Mouse (Mus musculus): ENCODE data around the gene Cblb. TPM values are rescaled to one million over a fixed set of nuclear protein-coding genes. Genes with fewer than 3 reads are reported as not detected.

The Cblb gene
- polyA plus RNA-seq, 1 experiment from 2014 or later: 19.3 TPM

GRCm38 (mm10) chr16:52078758-52079474 is 47.9 kb downstream of the Cblb start:
- WGBS: 65% methylated on average over 9 of the region's 9 CpGs
- Histone ChIP-seq H3K4me3 (replicated peaks) (no peak overlapping the region), H3K4me2 (no peak overlapping the region), H3K9ac (no peak overlapping the region), H3K4me1 (peaks cover 21% of the 10 kb centered on the region), H3K27ac (no peak overlapping the region), H3K9me3 (replicated peaks) (no peaks in the 10 kb centered on the region), H3K36me3 (no peaks in the 10 kb centered on the region), H3K27me3 (no peaks in the 10 kb centered on the region)
- 0 out of 2 replicates have a peak, but pooled peaks have one; percentile 12 for ATAC-seq (replicated peaks; ENCODE audit: low FRiP score)

DNA sequence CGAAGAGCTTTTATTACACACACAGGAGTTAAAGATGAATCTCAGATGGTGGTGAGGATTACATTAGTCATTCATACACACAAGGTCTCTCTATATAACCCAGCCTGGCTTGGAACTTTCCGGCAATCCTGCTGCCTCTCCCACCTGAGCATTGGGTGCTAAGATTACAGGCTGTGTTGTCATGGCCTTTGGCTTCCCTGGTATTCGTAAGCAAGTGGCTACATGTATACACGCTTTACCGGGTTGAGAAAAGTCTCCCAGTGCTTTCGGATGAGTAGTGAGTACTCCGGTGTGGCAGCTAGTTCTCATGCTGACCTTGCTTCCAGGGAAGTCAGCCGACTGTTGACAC is 48.4 kb downstream of the Cblb start:
- no peaks in the 10 kb centered on the region for H3K27me3 ChIP-seq
- no peak; the same call in 1 of the 2 replicates for ATAC-seq (replicated peaks; ENCODE audit: low FRiP score)
- H3K9me3 ChIP-seq (replicated peaks): no peaks in the 10 kb centered on the region
- peaks cover 21% of the 10 kb centered on the region for H3K4me1 ChIP-seq
- no peak overlapping the region for H3K9ac ChIP-seq
- H3K36me3 ChIP-seq: no peaks in the 10 kb centered on the region
- no peak overlapping the region for H3K4me3 ChIP-seq (replicated peaks)
- H3K27ac ChIP-seq: no peak overlapping the region
- H3K4me2 ChIP-seq: no peak overlapping the region
- whole genome bisulfite sequencing: 86% methylated on average over 8 of the region's 8 CpGs

DNA sequence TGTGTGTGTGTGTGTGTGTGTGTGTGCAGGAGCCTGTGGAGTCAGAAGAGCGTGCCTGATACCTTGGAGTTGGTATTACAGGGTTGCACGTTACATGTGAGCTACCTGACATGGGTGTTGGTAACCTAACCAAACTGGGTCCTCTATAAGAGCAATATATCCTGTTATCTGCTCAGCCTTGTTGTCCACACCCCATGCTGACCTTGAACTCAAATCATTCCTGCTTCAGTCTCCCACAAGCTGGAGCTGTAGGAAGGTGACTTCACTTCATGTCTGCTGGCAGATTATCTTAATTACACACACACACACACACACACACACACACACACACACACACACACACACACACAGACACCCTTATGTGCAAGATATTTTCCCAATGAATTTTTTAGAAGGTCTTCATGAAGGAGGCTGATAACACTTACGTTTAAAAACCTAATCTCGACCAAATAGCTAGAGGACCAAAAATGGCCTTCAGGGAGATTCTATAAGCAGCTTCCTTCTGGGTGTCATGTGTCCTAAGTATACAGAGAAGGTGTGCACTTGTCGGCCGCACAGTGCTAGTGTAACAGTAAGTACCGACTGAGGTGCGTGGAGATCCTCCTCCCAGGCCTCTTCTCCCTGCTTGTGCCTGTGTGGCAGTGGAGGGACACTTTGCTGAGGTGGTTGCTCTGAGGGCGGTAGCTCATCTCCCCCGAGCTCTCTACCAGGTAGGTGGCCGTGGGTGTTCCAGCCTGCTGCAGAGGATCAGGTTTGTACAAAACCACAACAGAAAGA is 49.8 kb downstream of the Cblb start:
- no peak overlapping the region for H3K27ac ChIP-seq
- H3K9ac ChIP-seq: no peak overlapping the region
- no peaks in the 10 kb centered on the region for H3K27me3 ChIP-seq
- H3K36me3 ChIP-seq: no peaks in the 10 kb centered on the region
- no peak for ATAC-seq (replicated peaks; ENCODE audit: low FRiP score)
- no peak overlapping the region for H3K4me2 ChIP-seq
- peaks cover 21% of the 10 kb centered on the region for H3K4me1 ChIP-seq
- no peak overlapping the region for H3K4me3 ChIP-seq (replicated peaks)
- no peaks in the 10 kb centered on the region for H3K9me3 ChIP-seq (replicated peaks)
- WGBS: 71% methylated on average over 11 of the region's 11 CpGs

DNA sequence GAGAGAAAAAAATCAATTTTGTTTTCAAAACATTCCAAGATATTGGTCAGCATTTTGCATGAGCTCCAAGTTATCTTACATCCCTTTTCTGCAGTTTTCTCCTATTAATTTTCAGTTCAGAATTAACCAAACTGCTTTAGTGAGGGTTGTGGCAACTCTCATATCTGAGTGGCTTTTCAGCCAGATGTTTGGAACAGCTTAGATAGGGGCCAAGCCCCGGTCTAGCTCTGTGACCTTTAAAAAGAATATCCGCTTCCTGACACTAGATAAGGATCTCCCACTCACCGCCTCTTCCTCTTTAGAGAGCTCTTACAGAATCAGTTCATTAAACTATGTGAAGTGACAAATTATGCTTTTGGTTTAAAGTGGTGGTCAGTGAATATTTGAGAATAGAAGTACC is 50.7 kb downstream of the Cblb start:
- Histone ChIP-seq H3K9me3 (replicated peaks) (no peaks in the 10 kb centered on the region), H3K9ac (no peak overlapping the region), H3K36me3 (no peaks in the 10 kb centered on the region), H3K4me1 (peaks cover 21% of the 10 kb centered on the region), H3K27me3 (no peaks in the 10 kb centered on the region), H3K4me3 (replicated peaks) (no peak overlapping the region), H3K4me2 (no peak overlapping the region), H3K27ac (no peak overlapping the region)
- no peak for ATAC-seq (replicated peaks; ENCODE audit: low FRiP score)
- 24% methylated on average over 3 of the region's 3 CpGs for WGBS

DNA sequence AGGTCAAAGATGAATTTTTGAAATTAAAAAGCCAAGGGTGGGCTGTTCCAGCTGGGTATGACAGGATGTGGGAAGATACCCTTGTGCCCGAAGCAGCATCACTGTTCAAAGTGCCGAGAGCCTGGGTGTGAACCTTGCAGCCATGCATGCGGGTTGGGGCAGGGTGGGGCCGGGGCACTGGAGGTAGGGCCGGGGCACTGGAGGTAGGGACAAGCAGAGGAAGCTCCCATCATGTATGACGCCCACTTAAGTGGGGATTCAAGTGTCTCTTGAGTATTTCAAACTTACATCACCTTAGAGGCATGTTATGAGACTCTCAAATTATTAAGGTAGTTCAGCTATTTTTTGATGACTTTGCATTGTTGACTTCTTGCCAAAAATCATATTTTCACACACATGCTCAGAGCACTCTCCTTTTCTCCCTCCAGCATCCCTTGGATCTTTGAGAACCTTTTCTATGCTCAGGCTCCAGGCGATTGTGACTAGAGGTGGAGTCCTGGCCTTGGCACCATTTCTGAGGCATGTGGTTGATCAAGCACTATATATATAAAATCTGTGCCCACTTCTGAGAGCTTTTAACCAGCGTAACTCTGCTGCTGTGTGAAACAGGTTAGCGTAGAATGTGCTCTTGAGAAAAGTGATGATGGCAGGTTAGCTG is 55.9 kb downstream of the Cblb start:
- Histone ChIP-seq H3K9ac (no peak overlapping the region), H3K4me2 (no peak overlapping the region), H3K4me3 (replicated peaks) (no peak overlapping the region), H3K27ac (no peak overlapping the region), H3K4me1 (0 out of 2 replicates have a peak, but pooled peaks cover 3% of the 10 kb centered on the region), H3K9me3 (replicated peaks) (no peaks in the 10 kb centered on the region), H3K36me3 (peaks cover 9% of the 10 kb centered on the region; the same call in 1 of the 2 replicates), H3K27me3 (no peaks in the 10 kb centered on the region)
- ATAC-seq (replicated peaks; ENCODE audit: low FRiP score): no peak
- 84% methylated on average over 9 of the region's 9 CpGs for WGBS

DNA sequence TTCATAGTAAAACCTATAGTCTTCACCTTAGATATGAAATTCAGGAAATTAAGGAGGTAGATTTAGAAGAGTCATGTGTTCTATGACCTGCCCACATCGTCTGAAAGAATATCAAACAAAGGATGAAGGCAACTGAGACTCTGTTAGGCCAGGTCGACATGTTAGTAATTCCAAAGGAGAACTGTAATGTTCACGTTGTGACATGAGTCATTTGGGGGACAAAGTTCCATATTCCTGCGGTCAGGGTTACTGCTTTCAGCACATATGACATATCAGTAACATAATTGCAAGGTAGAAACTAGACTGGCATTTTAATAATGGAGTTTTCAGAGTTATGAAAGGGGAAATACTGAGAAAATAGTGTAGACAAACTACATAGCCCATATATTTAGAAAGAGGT is 58.3 kb downstream of the Cblb start:
- WGBS: 88% methylated on average over 4 of the region's 4 CpGs
- Histone ChIP-seq H3K4me3 (replicated peaks) (no peak overlapping the region), H3K4me2 (no peak overlapping the region), H3K27ac (no peak overlapping the region), H3K9me3 (replicated peaks) (no peaks in the 10 kb centered on the region), H3K9ac (no peak overlapping the region), H3K4me1 (peaks cover 17% of the 10 kb centered on the region), H3K27me3 (no peaks in the 10 kb centered on the region), H3K36me3 (peaks cover 9% of the 10 kb centered on the region; the same call in 1 of the 2 replicates)
- ATAC-seq (replicated peaks; ENCODE audit: low FRiP score): no peak

DNA sequence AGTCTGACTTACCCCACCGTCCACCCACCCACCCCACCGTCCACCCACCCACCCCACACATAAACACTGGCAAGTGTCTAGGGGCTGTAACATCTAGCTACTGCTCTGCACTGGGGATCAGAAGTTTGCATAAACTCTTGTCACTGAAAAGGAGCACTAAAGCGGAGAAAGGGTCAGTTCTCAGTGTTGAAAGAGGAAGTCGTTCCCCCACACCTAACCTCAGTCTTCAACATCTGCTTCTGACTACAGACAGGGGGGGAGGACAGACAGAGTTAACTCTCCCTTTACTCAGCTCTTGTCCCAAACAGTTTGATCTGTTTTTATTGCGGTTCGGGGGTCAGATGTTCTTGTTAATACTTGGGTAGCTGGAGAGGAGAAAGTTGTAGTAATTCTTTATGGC is 59.9 kb downstream of the Cblb start:
- Histone ChIP-seq H3K4me3 (replicated peaks) (no peak overlapping the region), H3K4me2 (no peak overlapping the region), H3K27me3 (no peaks in the 10 kb centered on the region), H3K36me3 (peaks cover 11% of the 10 kb centered on the region; the same call in 1 of the 2 replicates), H3K4me1 (peaks cover 20% of the 10 kb centered on the region), H3K9ac (no peak overlapping the region), H3K9me3 (replicated peaks) (no peaks in the 10 kb centered on the region), H3K27ac (no peak overlapping the region)
- 30% methylated on average over 6 of the region's 6 CpGs for WGBS
- no peak for ATAC-seq (replicated peaks; ENCODE audit: low FRiP score)

DNA sequence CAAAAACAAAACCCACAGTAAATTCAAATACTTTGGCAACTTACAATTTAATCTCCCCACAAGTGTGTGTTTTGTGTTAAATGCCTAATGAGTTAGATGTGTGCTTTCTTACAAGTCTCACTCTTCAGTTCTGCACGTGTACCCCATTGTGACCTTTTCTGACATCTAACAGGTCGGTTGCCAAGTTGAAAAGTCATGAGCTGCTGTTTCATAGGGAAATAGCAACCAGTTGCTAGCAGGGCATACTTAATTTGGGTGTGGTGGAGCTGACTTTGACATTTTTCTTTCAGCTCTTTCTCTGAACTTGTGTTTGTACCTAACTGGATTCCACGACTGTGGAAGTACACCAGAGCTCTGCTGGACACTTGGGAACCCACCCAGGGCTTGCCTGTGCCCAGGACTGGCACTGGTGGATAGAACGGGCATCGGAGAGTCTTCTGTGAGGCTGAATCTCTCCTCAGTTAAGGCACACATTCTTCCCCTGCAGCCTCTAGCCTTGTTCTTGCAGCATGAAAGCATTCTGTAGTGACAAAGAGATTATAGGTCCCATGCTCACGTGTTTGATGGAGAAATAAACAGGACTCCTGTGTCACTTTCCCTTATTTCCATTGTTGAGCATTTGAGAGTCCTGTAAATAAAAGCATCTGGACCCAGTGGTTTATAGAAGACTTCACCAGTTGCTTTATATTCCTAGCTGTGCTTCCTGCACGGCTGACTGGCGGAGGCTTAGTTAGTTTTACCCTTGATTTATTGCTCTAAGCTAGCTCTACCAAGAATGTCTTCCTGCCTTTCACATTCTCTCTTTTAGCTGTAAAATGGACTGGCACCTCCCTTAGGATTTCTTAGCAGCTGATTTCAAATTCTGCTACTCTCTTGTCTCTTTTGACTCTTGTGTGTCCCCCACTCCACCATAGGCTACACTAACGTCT is 62.6 kb downstream of the Cblb start:
- Histone ChIP-seq H3K27me3 (no peaks in the 10 kb centered on the region), H3K9me3 (replicated peaks) (no peaks in the 10 kb centered on the region), H3K4me3 (replicated peaks) (no peak overlapping the region), H3K4me1 (peaks cover 20% of the 10 kb centered on the region), H3K9ac (no peak overlapping the region), H3K36me3 (peaks cover 18% of the 10 kb centered on the region), H3K4me2 (no peak overlapping the region), H3K27ac (peak overlapping the region; percentile 76)
- peak; percentile 76; the same call in 1 of the 2 replicates for ATAC-seq (replicated peaks; ENCODE audit: low FRiP score)
- 41% methylated on average over 9 of the region's 9 CpGs for WGBS

DNA sequence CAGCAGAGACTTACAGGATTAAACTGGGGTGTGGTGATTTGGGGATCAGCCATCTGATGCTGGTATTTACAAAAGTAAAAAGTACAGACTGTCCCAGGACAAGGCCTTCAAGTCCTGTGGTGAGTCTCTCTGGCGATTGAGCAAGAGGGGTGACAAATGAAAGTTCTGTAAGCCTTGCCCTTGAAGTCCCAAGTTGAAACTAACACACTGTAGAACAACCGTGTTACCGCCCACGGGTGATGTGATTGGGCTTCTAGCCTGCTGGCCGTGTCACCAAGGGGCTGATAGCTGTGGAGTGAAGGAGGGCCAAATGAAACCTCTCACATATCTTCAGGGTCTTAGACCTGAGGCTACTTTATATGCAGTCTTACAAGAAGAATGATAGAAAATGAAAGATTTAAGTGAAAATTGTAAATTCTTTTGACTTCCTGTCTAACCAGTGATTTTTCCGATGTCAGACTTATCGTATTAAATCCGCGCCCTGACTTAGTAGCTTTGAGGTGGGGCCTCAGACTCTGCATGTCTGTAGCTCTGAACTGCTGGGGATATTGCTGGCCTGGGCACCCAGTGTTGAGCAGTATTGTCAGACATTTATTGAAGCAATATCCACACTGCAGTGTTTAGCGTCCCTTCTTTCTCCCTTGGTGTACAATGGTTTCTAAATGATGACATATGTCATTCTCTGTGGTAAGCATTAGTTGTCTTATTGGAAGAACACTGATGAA is 63.9 kb downstream of the Cblb start:
- Histone ChIP-seq H3K9ac (no peak overlapping the region), H3K27me3 (no peaks in the 10 kb centered on the region), H3K36me3 (peaks cover 16% of the 10 kb centered on the region), H3K9me3 (replicated peaks) (no peaks in the 10 kb centered on the region), H3K27ac (no peak overlapping the region), H3K4me2 (no peak overlapping the region), H3K4me1 (peaks cover 23% of the 10 kb centered on the region), H3K4me3 (replicated peaks) (no peak overlapping the region)
- ATAC-seq (replicated peaks; ENCODE audit: low FRiP score): no peak
- WGBS: 88% methylated on average over 10 of the region's 10 CpGs

DNA sequence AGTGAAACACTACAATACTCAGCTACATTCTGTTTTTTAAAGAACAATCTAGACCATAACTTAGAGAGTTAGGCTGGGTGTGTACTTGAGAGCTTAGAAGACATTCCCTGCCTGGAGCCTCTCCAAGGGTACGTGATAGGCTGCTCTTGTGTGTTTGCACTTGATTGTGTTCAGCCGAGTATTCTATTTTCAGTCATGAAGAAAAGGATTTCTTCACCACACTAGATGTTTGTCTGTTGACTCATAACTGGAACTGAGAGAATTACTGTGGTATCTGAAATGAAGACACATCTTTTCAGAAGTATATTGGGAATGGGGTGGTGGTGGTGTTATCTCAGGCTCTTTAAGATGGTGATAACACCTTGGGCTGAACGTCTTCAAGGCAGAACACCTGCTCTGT is 64.6 kb downstream of the Cblb start:
- Histone ChIP-seq H3K27ac (no peak overlapping the region), H3K36me3 (peaks cover 12% of the 10 kb centered on the region), H3K4me1 (peaks cover 24% of the 10 kb centered on the region), H3K27me3 (no peaks in the 10 kb centered on the region), H3K9me3 (replicated peaks) (no peaks in the 10 kb centered on the region), H3K4me2 (no peak overlapping the region), H3K9ac (no peak overlapping the region), H3K4me3 (replicated peaks) (no peak overlapping the region)
- ATAC-seq (replicated peaks; ENCODE audit: low FRiP score): no peak
- WGBS: 79% methylated on average over 3 of the region's 3 CpGs

- H3K9me3 ChIP-seq (replicated peaks): no peaks in the 10 kb centered on the region
- no peak overlapping the region for H3K27ac ChIP-seq
- H3K9ac ChIP-seq: no peak overlapping the region
- H3K36me3 ChIP-seq: peaks cover 17% of the 10 kb centered on the region
- 68% methylated on average over 6 of the region's 6 CpGs for WGBS
- peaks cover 14% of the 10 kb centered on the region for H3K4me1 ChIP-seq
- H3K27me3 ChIP-seq: no peaks in the 10 kb centered on the region
- no peak overlapping the region for H3K4me3 ChIP-seq (replicated peaks)
- H3K4me2 ChIP-seq: no peak overlapping the region
- no peak for ATAC-seq (replicated peaks; ENCODE audit: low FRiP score)
Observed at GRCm38 (mm10) chr16:52100466-52100865, 69.4 kb downstream of the Cblb start.

Measured in kidney, embryonic 15.5 days (tissue).